Mouse (Mus musculus) spleen, adult 2 months (tissue): ENCODE data around the gene Apof.

Experiments
- CTCF ChIP-seq: fragments of 200-500 bp; IDR thresholded peaks from 2 replicates; pipeline ENCODE4 v1.5.1; 2011; ENCODE audit warnings: mild to moderate bottlenecking, inconsistent platforms; ENCODE audit not compliant: insufficient read depth, insufficient read length, insufficient replicate concordance; ENCODE audit errors: extremely low read depth
- POLR2A ChIP-seq: fragments of 200-500 bp; IDR thresholded peaks from 2 replicates; pipeline ENCODE4 v1.6.1; 2011; ENCODE audit warnings: low read depth, low read length, inconsistent platforms

- TF ChIP-seq CTCF: no peak
- no peak for TF ChIP-seq POLR2A
These were observed 14.7 kb upstream of the Apof start, which contains the start of gene Apon for GRCm38 (mm10) chr10:128253677-128254255.
